ENCODE assay signal across 8 mouse cellular contexts in the genomic region with DNA sequence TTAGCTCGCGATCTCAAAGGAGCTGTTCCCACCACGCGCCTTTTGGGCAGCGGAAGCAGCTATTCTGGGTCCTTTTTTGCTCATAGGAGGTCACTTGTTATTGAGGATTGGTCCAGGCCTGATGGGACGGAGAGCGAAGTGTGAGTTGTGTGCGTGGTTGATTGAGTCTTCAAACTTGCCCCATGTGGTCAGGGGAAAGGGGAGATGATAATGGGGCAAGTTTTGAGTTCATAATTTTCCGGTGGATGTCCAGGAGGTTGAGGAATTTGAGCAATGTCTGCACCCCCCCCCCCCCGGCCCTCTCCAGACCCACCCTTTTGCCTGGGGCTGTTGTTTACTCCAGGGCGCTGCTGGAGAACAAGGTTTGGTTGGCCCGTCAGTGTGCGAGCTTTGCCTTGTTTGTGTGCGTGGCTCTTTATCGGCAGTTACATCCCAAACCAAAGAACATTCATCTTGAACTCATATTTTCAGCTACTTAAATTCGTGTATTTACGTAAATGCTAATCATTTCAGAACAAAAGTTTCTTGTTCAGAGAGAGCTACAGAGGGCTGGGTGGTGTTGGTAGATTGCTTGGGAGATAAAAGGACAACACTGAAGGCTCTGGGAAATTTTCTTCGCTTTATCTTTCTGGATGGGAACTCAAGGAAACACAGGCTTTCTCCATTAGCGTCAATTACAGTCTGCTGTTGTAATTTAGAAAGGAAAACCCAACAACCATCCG. TPM values are rescaled to one million over a fixed set of nuclear protein-coding genes. Genes with fewer than 3 reads are reported as not detected.
DNase-seq lines count a peak whose midpoint lies in the region; ATAC-seq and TF ChIP-seq lines count a peak whose summit lies in the region.

No protein-coding gene starts in this region.

- peaks cover 35% of the 10 kb centered on the region for H3K4me1 ChIP-seq in heart, embryonic 10.5 days
- H3K4me1 ChIP-seq in ES-E14 (ENCODE audit: control insufficient read depth in 2 of 2, insufficient read depth in 2 of 2, low read length in 2 of 2, poor library complexity in 1 of 2): peaks cover 12 to 21% of the 10 kb centered on the region in 2 experiments
- peaks cover 12% of the 10 kb centered on the region for H3K4me1 ChIP-seq in forebrain, embryonic 11.5 days (replicated peaks; ENCODE audit: control insufficient read depth, insufficient read depth, low read length)
- peaks cover 21% of the 10 kb centered on the region for H3K4me1 ChIP-seq in limb, embryonic 14.5 days (ENCODE audit: control insufficient read depth, insufficient read depth, low read length)
- peaks cover 45% of the 10 kb centered on the region for H3K4me1 ChIP-seq in neural tube, embryonic 13.5 days (replicated peaks)

- ATAC-seq in forebrain, embryonic 11.5 days (replicated peaks; ENCODE audit: low FRiP score): no peak
- no peak for ATAC-seq in limb, embryonic 14.5 days (ENCODE audit: low FRiP score, low read depth)
- ATAC-seq in neural tube, embryonic 13.5 days (ENCODE audit: low read depth): peak; percentile 7

- no peaks in the 10 kb centered on the region for H3K27me3 ChIP-seq in heart, embryonic 10.5 days (ENCODE audit: insufficient read depth, poor library complexity, severe bottlenecking)
- H3K27me3 ChIP-seq in forebrain, embryonic 11.5 days (ENCODE audit: control insufficient read depth, insufficient read depth, low read length): no peaks in the 10 kb centered on the region
- H3K27me3 ChIP-seq in limb, embryonic 14.5 days (ENCODE audit: control insufficient read depth, insufficient read depth, low read length): no peaks in the 10 kb centered on the region
- no peaks in the 10 kb centered on the region for H3K27me3 ChIP-seq in neural tube, embryonic 13.5 days

- in situ Hi-C loops in ES-E14 (cut with MboI; ENCODE audit: low sequenced_read_pairs in 2 of 2, unreplicated experiment in 2 of 2): loop anchor here in 1 of 2 experiments (25.0 kb wide), 3 partner anchors 719 to 1694 kb away; a partner anchor contains a TSS

- H3K9me3 ChIP-seq in heart, embryonic 10.5 days: no peaks in the 10 kb centered on the region
- H3K9me3 ChIP-seq in ES-E14 (ENCODE audit: control insufficient read depth, insufficient read depth, low read depth, low read length): no peaks in the 10 kb centered on the region
- H3K9me3 ChIP-seq in forebrain, embryonic 11.5 days (ENCODE audit: control insufficient read depth, low read length): no peaks in the 10 kb centered on the region
- H3K9me3 ChIP-seq in limb, embryonic 14.5 days (ENCODE audit: control insufficient read depth, low read length): no peaks in the 10 kb centered on the region
- no peaks in the 10 kb centered on the region for H3K9me3 ChIP-seq in neural tube, embryonic 13.5 days

- peak overlapping the region; percentile 93 for H3K4me3 ChIP-seq in heart, embryonic 10.5 days
- H3K4me3 ChIP-seq in ES-E14 (ENCODE audit: insufficient read depth in 1 of 2, low read depth in 1 of 2, low read length in 2 of 2, poor library complexity in 1 of 2, severe bottlenecking in 1 of 2): peak overlapping the region; percentile 87 to 96
- H3K4me3 ChIP-seq in forebrain, embryonic 11.5 days (ENCODE audit: low read depth, low read length): peak overlapping the region; percentile 96
- peak overlapping the region; percentile 85 for H3K4me3 ChIP-seq in limb, embryonic 14.5 days (replicated peaks; ENCODE audit: low read length)
- peak overlapping the region; percentile 99 for H3K4me3 ChIP-seq in neural tube, embryonic 13.5 days

- 5% methylated on average over 20 of the region's 20 CpGs for WGBS in heart, embryonic 10.5 days
- 8% methylated on average over 20 of the region's 20 CpGs for WGBS in forebrain, embryonic 11.5 days
- WGBS in limb, embryonic 14.5 days: 7% methylated on average over 20 of the region's 20 CpGs
- 6% methylated on average over 20 of the region's 20 CpGs for WGBS in neural tube, embryonic 13.5 days

- H3K4me2 ChIP-seq in forebrain, embryonic 11.5 days (ENCODE audit: low read depth, low read length, severe bottlenecking): peak overlapping the region; percentile 76
- peak overlapping the region; percentile 68 for H3K4me2 ChIP-seq in limb, embryonic 14.5 days (replicated peaks; ENCODE audit: low read depth, low read length, severe bottlenecking)
- H3K4me2 ChIP-seq in neural tube, embryonic 13.5 days: peak overlapping the region; percentile 78

- no peak for DNase-seq in heart, embryonic 10.5 days (ENCODE audit: low spot score)
- no peak for DNase-seq in heart, adult 18-20 months
- peak; percentile 45 for DNase-seq in ES-E14 (ENCODE audit: low read depth, low spot score)
- peak; percentile 61 for DNase-seq in forebrain, embryonic 11.5 days (ENCODE audit: low spot score)
- DNase-seq in limb, embryonic 14.5 days (ENCODE audit: low spot score): peak; percentile 16
- no peak for DNase-seq in cerebellum, postnatal 25 days
- DNase-seq in gastrocnemius, postnatal 36 days: no peak

- intact Hi-C loops in gastrocnemius, postnatal 36 days (cut with DNase I): no loop called here

- peak overlapping the region; percentile 99 for H3K9ac ChIP-seq in ES-E14 (ENCODE audit: insufficient read depth, low read depth, low read length, poor library complexity, severe bottlenecking)
- H3K9ac ChIP-seq in forebrain, embryonic 11.5 days (ENCODE audit: low read length): peak overlapping the region; percentile 96
- H3K9ac ChIP-seq in limb, embryonic 14.5 days (ENCODE audit: low read depth, low read length, severe bottlenecking): peak overlapping the region; percentile 92
- H3K9ac ChIP-seq in neural tube, embryonic 13.5 days: peak overlapping the region; percentile 98

- TF ChIP-seq POLR2A in limb, embryonic 14.5 days (IDR thresholded peaks at IDR 0.05; ENCODE audit: borderline replicate concordance, extremely low read depth, insufficient read depth, insufficient read length): no peak

- peaks cover 45% of the 10 kb centered on the region for H3K36me3 ChIP-seq in heart, embryonic 10.5 days
- peaks cover 33% of the 10 kb centered on the region for H3K36me3 ChIP-seq in ES-E14 (ENCODE audit: control insufficient read depth, insufficient read depth, low read length, poor library complexity, severe bottlenecking)
- peaks cover 15% of the 10 kb centered on the region; the same call in 1 of the 2 replicates for H3K36me3 ChIP-seq in forebrain, embryonic 11.5 days (ENCODE audit: control insufficient read depth, insufficient read depth, low read length)
- H3K36me3 ChIP-seq in limb, embryonic 14.5 days (ENCODE audit: control insufficient read depth, insufficient read depth, low read length): peaks cover 43% of the 10 kb centered on the region
- peaks cover 37% of the 10 kb centered on the region for H3K36me3 ChIP-seq in neural tube, embryonic 13.5 days

- peak overlapping the region; percentile 97 for H3K27ac ChIP-seq in heart, embryonic 10.5 days
- peak overlapping the region; percentile 77 for H3K27ac ChIP-seq in ES-E14 (ENCODE audit: insufficient read depth, low read depth, low read length, poor library complexity, severe bottlenecking)
- H3K27ac ChIP-seq in forebrain, embryonic 11.5 days (ENCODE audit: low read depth, low read length): peak overlapping the region; percentile 72; the same call in 1 of the 2 replicates
- H3K27ac ChIP-seq in limb, embryonic 14.5 days (replicated peaks; ENCODE audit: low read depth, low read length): peak overlapping the region; percentile 86
- peak overlapping the region; percentile 95 for H3K27ac ChIP-seq in neural tube, embryonic 13.5 days (replicated peaks)

RNA-seq across cellular contexts. Expression of a gene that starts 0.6 kb away (rescaled TPM):
- 15.2 and 17.3 TPM in 2 replicates for polyA plus RNA-seq in heart, embryonic 10.5 days (2016; fragmentation: Nextera tagmentation; extraction: Ambion mirVana)
- total RNA-seq in heart, adult 18-20 months (2021): 1 to 10 TPM; 9.6 to 9.7 TPM
- total RNA-seq in ES-E14 (2012; rRNA removed): 12.2 and 14.4 TPM in 2 replicates
- polyA plus RNA-seq in forebrain, embryonic 11.5 days (2014; fragmentation: Nextera tagmentation; extraction: Ambion mirVana): 26.1 and 29.7 TPM in 2 replicates
- polyA plus RNA-seq in limb, embryonic 14.5 days (2012; rRNA removed): 24.1 and 25.5 TPM in 2 replicates
- 14.6 and 15.4 TPM in 2 replicates for polyA plus RNA-seq in limb, embryonic 14.5 days (2014; fragmentation: Nextera tagmentation; extraction: Ambion mirVana)
- 24.8 and 25.7 TPM in 2 replicates for polyA plus RNA-seq in neural tube, embryonic 13.5 days (2015; fragmentation: Nextera tagmentation; extraction: Ambion mirVana)
- total RNA-seq in gastrocnemius, postnatal 36 days (2021): 1 to 10 TPM; 2.4 to 4.0 TPM

RNA-seq across cellular contexts. Expression of a gene that starts 0.9 kb away (rescaled TPM):
- 410 and 426 TPM in 2 replicates for polyA plus RNA-seq in heart, embryonic 10.5 days (2016; fragmentation: Nextera tagmentation; extraction: Ambion mirVana)
- 100 to 1,000 TPM; 135 to 160 TPM for total RNA-seq in heart, adult 18-20 months (2021)
- total RNA-seq in ES-E14 (2012; rRNA removed): 584 and 635 TPM in 2 replicates
- polyA plus RNA-seq in forebrain, embryonic 11.5 days (2014; fragmentation: Nextera tagmentation; extraction: Ambion mirVana): 392 and 442 TPM in 2 replicates
- 346 and 349 TPM in 2 replicates for polyA plus RNA-seq in limb, embryonic 14.5 days (2012; rRNA removed)
- polyA plus RNA-seq in limb, embryonic 14.5 days (2014; fragmentation: Nextera tagmentation; extraction: Ambion mirVana): 358 and 386 TPM in 2 replicates
- polyA plus RNA-seq in neural tube, embryonic 13.5 days (2015; fragmentation: Nextera tagmentation; extraction: Ambion mirVana): 245 and 271 TPM in 2 replicates
- 100 to 1,000 TPM; 111 to 120 TPM for total RNA-seq in gastrocnemius, postnatal 36 days (2021)

RNA-seq across cellular contexts. Expression of a gene that starts 28.0 kb away (rescaled TPM):
- polyA plus RNA-seq in heart, embryonic 10.5 days (2016; fragmentation: Nextera tagmentation; extraction: Ambion mirVana): 0.81 and 3.0 TPM in 2 replicates
- under 1 TPM in 1 of 2 experiments, not detected in 1; 0.31 TPM for total RNA-seq in heart, adult 18-20 months (2021)
- 0.49 and 0.63 TPM in 2 replicates for total RNA-seq in ES-E14 (2012; rRNA removed)
- 0.47 and 0.49 TPM in 2 replicates for polyA plus RNA-seq in forebrain, embryonic 11.5 days (2014; fragmentation: Nextera tagmentation; extraction: Ambion mirVana)
- 7.0 and 10.2 TPM in 2 replicates for polyA plus RNA-seq in limb, embryonic 14.5 days (2012; rRNA removed)
- 3.2 TPM in 2 replicates for polyA plus RNA-seq in limb, embryonic 14.5 days (2014; fragmentation: Nextera tagmentation; extraction: Ambion mirVana)
- 0.22 and 0.74 TPM in 2 replicates for polyA plus RNA-seq in neural tube, embryonic 13.5 days (2015; fragmentation: Nextera tagmentation; extraction: Ambion mirVana)
- total RNA-seq in gastrocnemius, postnatal 36 days (2021): not detected

RNA-seq across cellular contexts. Expression of a gene that starts 28.9 kb away (rescaled TPM):
- 28.1 and 39.9 TPM in 2 replicates for polyA plus RNA-seq in heart, embryonic 10.5 days (2016; fragmentation: Nextera tagmentation; extraction: Ambion mirVana)
- 1 to 10 TPM; 1.4 to 2.1 TPM for total RNA-seq in heart, adult 18-20 months (2021)
- total RNA-seq in ES-E14 (2012; rRNA removed): 22.4 and 29.8 TPM in 2 replicates
- 60.2 and 65.8 TPM in 2 replicates for polyA plus RNA-seq in forebrain, embryonic 11.5 days (2014; fragmentation: Nextera tagmentation; extraction: Ambion mirVana)
- 29.7 and 34.2 TPM in 2 replicates for polyA plus RNA-seq in limb, embryonic 14.5 days (2012; rRNA removed)
- polyA plus RNA-seq in limb, embryonic 14.5 days (2014; fragmentation: Nextera tagmentation; extraction: Ambion mirVana): 33.8 and 36.2 TPM in 2 replicates
- 34.8 and 38.2 TPM in 2 replicates for polyA plus RNA-seq in neural tube, embryonic 13.5 days (2015; fragmentation: Nextera tagmentation; extraction: Ambion mirVana)
- under 1 TPM; 0.71 to 0.94 TPM for total RNA-seq in gastrocnemius, postnatal 36 days (2021)

RNA-seq across cellular contexts. Expression of a gene that starts 29.1 kb away (rescaled TPM):
- 13.0 and 13.7 TPM in 2 replicates for polyA plus RNA-seq in heart, embryonic 10.5 days (2016; fragmentation: Nextera tagmentation; extraction: Ambion mirVana)
- 10 to 100 TPM; 12.3 to 14.2 TPM for total RNA-seq in heart, adult 18-20 months (2021)
- 12.9 and 14.9 TPM in 2 replicates for total RNA-seq in ES-E14 (2012; rRNA removed)
- 16.6 and 18.3 TPM in 2 replicates for polyA plus RNA-seq in forebrain, embryonic 11.5 days (2014; fragmentation: Nextera tagmentation; extraction: Ambion mirVana)
- polyA plus RNA-seq in limb, embryonic 14.5 days (2012; rRNA removed): 23.1 and 33.0 TPM in 2 replicates
- polyA plus RNA-seq in limb, embryonic 14.5 days (2014; fragmentation: Nextera tagmentation; extraction: Ambion mirVana): 18.9 and 22.3 TPM in 2 replicates
- polyA plus RNA-seq in neural tube, embryonic 13.5 days (2015; fragmentation: Nextera tagmentation; extraction: Ambion mirVana): 17.7 and 18.0 TPM in 2 replicates
- 1 to 10 TPM; 5.4 to 5.8 TPM for total RNA-seq in gastrocnemius, postnatal 36 days (2021)

Comparison
In these comparisons a context has a peak if more than half of its experiments do, and no peak if none do; other contexts are left out.
1. DNase-seq: peak in ES-E14 (single experiment), forebrain, embryonic 11.5 days (single experiment) and limb, embryonic 14.5 days (single experiment); none in heart, embryonic 10.5 days (single experiment), heart, adult 18-20 months (0 of 2), cerebellum, postnatal 25 days (0 of 2) and gastrocnemius, postnatal 36 days (0 of 2).
2. Peak in every context shown above with its lines, with median percentiles within 50 percentile points of each other: H3K27ac ChIP-seq, H3K4me3 ChIP-seq, H3K9ac ChIP-seq and H3K4me2 ChIP-seq.